Mouse (Mus musculus) monocyte, adult 5-6 weeks (primary cell): ENCODE measurements around the gene Gtf2ird1. TPM values are rescaled to one million over a fixed set of nuclear protein-coding genes. Genes with fewer than 3 reads are reported as not detected.
"Not testable (repeated sequence)": the region's sequence is repeated elsewhere in the genome, so short reads cannot be mapped to it uniquely, and the experiment has no call there.

Experiments
- ATAC-seq: fragments of 153-309, 156-312 bp; replicated peaks from 2 replicates; pipeline ENCODE4 v1.8.0; 2017; ENCODE audit warnings: mild to moderate bottlenecking; ENCODE audit not compliant: low TSS enrichment, insufficient number of reproducible peaks, severe bottlenecking, poor library complexity, low FRiP score
- total RNA-seq: library from RNA; stranded (forward); fragments of 200-1000, 200-491, 200-594 nt; gene quantifications from 3 replicates; pipeline ENCODE4 v1.2.3, GENCODE M21; 2017

Gene Gtf2ird1
- total RNA-seq, 1 experiment from 2014 or later, result 2.4 TPM

DNA sequence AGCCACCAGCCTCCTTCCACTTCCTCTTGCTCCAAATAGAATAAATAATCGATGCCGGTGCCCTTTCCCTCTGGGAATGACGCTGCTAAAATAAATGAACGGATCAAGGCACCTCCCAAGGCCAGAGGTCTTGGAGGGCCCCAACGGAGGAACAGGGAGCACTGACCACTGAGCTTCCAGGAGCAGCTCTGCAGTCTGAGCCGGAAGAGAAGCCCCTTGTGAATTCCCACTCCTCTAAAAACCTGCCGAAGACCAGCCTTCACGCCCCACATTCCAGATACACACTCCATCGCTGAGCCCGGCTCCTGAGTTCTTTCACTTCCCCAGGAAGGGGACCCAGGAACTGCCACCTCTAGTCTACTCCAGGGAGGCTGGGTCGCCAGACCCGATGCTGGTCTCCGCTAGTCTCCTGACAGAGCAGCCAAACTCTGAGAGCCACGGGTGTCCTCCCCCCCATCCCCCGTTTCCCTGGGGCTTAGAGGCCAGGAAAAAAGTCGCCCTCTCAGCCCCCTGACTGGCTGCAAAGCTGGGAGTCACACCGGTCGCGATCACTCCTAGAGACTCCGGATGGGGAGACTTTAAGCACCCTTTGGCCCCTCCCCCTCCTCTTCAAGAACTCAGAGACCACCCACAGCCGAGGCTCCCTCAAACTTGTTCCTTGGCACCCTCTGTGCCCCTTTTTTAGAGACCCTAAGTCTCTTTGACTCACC is 1.2 kb downstream of the Gtf2ird1 start:
- no peak for ATAC-seq

DNA sequence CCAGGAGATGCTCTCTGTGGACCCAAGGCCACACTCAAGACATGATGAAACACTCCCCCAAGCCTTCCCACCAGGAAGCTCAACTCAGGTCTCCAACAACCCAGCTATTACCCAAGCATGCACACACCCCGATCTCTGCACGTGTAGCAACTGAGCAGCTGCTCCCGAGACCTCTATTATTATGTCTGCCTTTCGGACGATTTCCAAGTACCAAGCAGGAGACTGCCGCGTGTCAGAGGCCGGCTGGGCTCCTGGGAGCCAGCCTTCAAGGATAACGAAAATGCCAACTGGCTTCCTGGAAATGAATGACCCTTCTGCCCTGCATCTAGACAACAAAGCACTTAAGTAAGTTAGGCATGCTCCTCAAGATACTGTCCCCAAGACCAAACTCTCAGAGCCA is 2.1 kb downstream of the Gtf2ird1 start:
- ATAC-seq, result no peak

DNA sequence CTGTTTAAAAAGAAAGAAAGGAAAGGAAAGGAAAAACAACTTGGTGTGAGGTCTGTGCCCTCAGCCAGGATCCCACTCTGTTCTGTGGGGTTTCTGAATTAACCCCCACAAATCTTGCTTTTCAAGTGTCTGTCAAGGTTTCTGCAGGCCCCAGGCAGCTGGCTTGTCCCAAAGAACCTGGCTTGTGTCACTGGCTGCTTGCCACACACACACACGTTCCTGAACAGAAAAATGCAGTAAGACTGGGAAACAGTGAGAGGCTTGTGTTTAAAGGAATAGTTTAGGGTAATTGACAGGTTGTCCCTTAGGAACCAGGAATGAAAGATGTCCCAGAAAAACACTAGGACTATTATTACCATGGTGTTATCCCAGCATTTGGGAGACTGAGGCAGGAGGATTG is 2.9 kb downstream of the Gtf2ird1 start:
- ATAC-seq, result no peak

DNA sequence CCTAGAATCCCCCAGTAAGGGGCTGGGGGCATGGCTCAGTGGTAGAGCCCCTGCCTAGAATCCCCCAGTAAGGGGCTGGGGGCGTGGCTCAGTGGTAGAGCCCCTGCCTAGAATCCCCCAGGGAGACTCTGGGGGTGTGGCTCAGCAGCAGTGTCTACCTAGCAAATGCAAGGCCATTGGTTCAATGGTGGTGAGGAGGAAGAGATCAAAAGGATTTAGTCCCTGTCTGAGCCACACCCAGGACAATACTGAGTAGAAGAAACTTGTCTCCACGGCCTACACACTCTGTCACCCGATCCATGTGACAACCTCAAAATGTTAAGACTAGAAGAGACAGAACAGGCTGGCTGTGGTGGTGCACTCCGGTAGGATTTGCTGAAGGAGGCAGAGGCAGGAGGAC is 9.8 kb downstream of the Gtf2ird1 start:
- not testable (repeated sequence) for ATAC-seq

DNA sequence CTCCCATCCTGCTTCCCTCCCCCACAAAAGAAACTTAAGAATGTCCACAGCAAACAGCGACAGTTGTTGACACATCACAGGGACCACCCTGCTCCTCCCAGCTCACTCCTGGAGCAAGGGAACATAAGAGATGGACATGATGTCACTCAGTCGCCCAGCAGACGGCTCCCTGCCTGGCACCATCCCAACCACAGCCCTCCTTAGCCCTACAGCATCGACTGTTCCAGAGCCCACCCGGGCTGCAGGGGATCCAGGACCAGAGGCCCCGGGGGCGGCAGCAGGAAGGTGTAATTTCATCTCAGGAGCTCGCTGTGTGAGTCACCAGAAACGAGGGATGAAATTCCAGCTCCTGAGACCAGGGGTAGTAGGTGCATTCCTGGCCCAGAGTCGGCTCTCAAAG is 10.6 kb downstream of the Gtf2ird1 start:
- ATAC-seq, result no peak

DNA sequence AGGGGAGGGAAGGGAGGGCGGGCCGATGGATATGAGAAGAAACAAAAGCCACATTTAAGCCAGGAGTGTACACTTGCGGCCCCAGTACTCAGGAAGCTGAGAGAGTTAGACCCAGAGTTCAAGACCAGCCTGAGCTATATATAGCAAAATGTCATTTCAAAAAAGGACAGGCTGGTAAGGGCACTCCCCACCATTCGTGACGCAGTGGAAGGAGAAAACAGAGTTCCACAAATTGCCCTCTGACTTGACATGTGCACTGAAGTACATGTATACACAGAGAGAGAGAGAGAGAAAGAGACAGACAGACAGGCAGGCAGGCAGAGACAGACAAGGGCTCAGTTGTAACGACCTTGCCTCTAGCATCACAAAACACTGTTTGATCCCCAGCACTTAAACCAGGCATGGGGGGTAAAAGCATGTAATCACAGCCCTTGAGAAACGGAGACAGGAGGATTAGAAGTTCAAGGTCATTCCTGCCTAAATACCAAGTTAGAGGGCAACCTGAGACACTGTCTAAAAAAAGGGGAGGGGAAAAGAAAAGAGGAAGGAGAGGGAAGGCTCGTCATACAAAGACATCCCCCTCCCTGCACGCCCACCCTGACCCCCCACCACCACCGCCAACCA is 11.2 kb downstream of the Gtf2ird1 start:
- no peak for ATAC-seq

DNA sequence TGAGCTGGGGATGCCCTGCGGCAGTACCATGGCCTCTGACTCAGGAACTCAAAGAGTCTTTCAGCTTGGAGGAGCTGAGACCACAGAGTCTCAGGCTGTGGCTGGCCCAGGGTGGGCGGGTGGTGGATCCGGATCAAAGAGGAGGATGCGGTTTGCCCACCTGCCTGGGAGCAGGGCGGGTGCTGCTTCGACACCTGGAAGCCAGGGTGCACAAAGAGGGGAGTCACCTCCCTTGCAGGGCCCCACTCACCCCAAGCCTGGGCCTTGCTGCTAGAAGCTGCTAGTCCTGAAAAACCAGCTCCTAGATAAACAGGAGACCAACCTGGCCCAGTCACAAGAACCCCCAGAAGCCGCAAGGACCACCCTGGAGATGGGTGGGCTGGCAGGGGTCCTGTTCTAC is 12.0 kb downstream of the Gtf2ird1 start:
- no peak for ATAC-seq

DNA sequence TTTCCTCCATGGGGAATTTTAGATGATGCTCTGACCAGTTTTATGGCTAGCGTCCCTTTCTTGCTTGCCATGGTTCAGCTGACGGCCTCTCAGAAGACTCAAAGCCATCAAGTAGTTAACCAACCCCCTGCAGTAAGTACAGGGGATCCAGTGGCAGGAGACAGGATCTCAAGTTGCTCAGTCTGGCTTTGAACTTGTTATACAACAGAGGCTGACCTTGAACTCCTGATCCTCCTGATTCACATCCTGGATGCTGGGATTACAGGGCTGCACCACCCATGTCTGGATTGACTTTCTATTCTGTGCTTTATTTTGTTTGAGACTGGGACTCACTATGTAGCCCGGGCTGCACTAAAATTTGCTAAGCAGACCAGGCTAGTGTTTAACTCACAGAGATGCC is 14.4 kb downstream of the Gtf2ird1 start:
- no peak for ATAC-seq

DNA sequence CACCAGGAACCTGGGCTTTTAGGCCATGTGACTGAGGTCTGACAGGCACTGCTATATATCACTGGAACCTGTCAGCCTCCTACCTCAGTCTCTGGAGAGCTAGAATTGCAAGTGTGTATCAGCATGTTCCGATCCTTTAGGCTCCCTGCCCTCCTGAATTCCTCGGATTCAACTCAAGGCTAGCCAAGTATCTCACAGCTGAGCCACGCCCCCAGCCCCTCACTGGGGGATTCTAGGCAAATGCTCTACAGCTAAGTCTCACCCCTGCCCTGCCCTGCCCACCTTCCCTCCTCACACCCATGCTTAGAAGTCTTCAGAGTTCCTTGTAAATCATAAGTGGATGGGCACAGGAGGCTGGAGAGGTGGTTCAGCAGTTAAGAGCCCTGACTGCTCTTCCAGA is 15.4 kb downstream of the Gtf2ird1 start:
- no peak for ATAC-seq

DNA sequence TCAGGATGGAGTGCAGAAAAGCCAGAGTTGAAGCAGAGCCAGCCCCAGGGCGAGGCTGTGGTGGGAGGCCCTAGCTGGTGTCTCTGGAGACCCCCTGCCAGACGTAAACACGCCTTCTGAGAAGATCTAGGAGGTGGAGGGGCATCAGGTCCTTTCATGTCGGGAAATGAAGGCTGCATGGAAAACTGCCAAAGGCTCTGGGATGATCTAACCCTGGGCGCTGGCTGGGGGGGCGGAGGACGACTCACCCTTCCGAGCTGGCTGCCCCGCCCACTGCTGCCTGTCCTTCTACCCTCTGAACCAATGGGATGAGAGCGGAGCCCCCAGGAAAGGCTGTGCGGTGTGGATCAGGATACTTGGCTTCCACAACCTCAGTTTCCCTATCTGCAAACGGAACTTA is 16.4 kb downstream of the Gtf2ird1 start:
- ATAC-seq, result no peak

DNA sequence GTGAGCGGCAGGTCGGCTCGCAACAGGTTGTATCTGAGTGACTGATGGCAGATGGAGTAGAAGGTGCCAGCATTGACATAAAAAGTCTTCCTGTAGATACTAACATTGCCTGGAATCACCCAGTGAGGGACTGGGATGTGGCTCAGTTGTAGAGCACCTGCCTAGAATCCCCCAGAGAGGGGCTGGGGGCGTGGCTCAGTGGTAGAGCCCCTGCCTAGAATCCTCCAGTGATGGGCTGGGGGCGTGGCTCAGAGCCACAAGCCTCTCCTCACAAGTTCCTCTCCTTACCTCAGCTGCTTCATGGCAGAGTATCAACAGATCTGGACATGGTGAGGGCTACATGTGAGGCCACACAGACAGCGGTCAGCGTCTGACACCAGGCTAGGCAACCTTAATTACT is 17.0 kb downstream of the Gtf2ird1 start:
- ATAC-seq, result no peak

DNA sequence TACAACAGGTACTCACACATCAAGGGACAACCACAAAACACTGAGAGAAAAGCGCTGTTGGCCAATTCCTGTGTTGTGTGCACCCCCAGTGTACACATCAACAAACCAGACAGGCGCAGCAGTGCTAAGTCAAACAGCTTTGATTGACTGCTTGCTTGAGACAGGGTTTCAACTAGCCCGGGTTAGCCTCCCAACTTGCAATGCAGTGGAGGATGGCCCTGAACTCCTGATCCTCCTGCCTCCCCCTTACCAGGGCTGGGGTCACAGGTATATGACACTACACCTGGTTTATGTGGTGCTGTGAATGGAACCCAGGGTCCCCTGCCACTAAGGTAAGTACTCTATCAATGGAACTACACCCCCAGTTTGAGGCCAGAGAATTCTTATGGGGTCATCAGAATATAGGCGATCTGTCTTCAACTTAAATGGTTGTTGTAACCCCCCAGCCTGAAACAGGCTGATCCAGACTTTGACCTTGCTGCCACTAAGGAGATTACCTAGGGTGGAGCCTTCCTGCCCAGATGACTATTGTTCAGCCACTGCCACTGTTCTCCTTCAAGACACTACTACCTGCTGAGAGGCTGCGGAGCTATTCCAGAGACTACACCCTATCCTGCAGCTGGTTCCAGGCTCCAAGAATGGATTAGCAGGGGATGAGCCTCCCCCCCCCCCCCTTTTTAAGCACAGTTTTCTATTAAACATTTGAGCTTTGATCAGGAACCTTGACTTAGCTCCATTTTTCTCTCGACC is 17.7 kb downstream of the Gtf2ird1 start:
- no peak for ATAC-seq

DNA sequence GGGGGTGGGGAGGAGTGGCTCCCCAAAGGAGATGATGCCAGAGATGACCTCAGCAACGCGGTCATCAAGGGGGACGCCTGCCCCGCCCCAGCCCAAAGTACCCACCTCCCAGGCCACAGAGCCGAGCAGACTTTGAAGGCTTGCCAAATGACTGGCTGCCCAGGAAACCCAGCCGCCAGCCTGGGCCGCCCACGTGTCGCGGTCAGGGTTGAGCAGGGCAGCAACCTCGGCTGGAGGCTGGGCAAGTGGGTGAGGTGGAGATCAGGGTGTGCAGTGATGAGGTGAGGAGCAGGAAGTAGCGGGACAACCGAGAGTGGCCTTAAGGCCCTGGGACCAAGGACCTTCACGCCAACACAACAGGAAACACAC is 19.1 kb downstream of the Gtf2ird1 start:
- peak; percentile 59; the same call in 1 of the 2 replicates for ATAC-seq

DNA sequence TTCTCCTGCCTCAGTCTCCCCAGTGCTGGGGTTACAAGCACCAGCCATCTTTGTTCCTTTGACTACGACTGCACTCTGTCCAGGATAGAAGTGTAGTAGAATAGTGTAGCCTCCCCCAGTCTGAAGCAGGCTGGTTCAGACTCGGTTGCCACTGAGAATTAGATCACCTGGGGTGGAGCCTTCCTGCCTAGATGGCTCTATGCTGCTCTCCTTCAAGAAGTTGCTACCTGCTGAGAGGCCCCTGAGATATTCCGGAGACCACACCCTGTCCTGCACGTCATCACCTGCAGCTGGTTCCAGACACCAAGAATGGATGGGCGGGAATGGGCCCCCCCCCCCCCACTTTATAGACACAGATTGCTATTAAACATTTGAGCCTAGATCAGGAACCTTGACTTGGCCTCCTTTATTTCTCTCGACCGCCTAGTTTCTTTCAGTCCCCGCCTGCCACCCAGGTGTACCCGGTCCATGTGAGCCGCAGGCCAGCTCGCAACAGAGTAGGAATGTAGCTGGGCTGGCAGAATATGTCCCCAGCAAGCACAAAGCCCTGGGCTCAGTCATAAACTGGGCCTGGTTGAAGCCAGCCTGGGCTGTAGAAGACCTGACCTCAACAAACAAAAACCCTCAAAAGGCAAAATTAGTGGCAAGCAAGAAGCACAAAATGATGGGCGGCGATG is 19.6 kb downstream of the Gtf2ird1 start:
- no peak for ATAC-seq

DNA sequence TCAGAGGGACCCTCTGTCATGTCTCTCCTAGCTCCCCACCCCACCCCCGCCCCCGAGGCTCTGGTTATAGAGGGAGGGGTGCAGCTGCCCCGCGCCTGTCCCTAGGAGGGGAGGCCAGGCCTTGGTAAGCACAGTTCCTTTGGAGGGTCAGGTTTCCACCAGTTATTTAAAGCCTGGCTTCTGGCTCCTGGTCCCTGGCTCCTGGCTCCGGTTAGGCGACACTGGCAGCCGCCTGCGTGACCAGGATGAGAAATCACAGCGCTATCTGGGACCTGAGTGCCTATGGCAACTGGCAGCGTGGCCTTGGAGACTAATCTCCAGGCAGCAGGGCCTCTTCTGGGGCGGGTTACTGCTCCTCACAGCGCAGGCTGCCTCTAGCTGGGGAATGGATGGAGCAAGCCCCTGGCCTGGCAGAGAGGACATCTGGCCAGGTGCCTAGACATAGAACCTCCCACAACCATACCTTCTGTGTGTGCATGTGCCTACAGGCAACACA is 20.6 kb downstream of the Gtf2ird1 start:
- no peak for ATAC-seq

DNA sequence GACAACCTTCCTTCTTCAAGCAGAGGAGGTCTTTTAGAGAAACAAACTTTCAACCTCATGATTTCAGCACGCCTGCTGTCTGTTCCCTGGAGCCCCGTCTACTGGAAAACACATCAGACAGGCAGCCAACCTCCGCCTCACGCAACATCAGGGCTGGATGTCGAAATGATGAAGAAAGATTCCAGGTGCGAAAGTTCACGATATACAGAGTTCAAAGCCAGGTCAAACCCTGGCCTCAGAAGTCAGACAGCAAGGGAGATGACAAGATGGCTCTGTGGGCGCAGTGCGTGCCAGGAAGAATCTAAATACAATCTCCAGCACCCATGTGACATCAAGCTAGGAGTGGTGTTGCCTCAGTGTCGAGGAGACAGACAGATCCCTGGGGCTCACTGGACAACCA is 23.4 kb downstream of the Gtf2ird1 start:
- no peak for ATAC-seq

DNA sequence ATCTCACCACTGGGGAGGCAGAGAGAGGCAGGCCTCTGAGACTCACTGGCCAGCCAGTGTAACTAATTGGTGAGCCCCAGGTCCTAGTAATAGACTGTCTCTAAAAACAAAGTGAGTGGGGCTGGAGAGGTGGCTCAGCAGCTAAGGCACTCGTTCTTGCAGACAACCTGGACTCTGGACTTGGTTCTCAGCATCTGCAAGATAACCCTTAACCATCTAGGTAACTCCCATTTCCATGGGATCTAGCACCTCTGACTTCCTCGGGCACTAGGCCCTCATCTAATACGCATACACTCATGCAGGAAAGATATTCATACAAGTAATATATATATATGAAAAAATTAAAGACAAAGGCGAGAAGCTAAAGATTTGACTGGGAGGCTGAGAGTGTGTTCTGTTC is 26.4 kb downstream of the Gtf2ird1 start:
- ATAC-seq, result no peak

DNA sequence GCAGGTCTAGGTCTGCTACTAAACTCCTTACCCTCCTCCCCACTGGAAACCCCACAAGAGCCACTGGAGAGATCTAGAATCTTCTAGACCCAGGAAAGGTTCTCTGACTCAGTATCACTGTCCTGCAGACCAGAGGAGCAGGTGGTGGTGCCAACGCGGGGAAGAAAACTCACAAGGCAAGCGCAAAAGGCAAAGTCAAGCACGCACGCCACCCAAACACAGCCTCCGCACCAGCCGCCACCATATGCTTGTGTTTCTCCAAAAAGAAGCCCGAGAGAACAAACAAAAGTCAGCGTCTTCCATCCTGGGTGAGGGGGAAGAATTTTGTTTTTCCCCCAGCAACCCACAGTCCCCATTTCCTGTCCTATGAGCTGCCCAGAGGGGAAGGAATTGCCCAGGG is 28.9 kb downstream of the Gtf2ird1 start:
- no peak for ATAC-seq

DNA sequence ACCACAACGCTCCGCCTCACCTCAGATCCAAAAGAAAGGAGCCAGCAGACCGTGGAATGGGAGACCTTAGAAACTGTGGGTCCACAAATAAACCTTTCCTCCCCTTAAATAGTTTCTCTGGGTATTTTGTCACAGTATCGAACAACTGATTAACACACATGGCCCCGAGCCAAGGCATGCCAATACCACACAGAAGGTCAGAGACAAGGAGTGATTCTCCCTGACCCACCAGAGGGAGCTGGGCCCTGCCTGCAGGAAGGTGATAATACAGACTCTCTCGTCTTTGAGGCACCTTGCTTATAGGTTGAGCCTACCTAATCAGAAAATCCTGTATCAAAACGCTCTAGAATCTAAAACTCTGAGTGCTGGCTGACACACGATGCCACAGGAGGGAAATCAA is 30.9 kb downstream of the Gtf2ird1 start:
- no peak for ATAC-seq
